Mouse (Mus musculus): ENCODE data around the gene Cmtm1. TPM values are rescaled to one million over a fixed set of nuclear protein-coding genes. Genes with fewer than 3 reads are reported as not detected.

Cmtm1 gene
- total RNA-seq, 2 experiments from 2014 or later, result not detected

- DNase-seq (ENCODE audit: low spot score in 2 of 2), result no peak
These were observed 62.7 kb downstream of the Cmtm1 start for GRCm38 (mm10) chr8:104247054-104247907.

- no peak for DNase-seq (ENCODE audit: low spot score in 2 of 2)
These were observed 63.3 kb downstream of the Cmtm1 start for GRCm38 (mm10) chr8:104246621-104247020.

Other genes with a start within 250 kb of the Cmtm1 start
- 10 to 100 TPM; 12.4 to 14.9 TPM for gene Cdh5, start 208.5 kb downstream of the Cmtm1 start, total RNA-seq (2021)
- 10 to 100 TPM in 1 of 2 experiments, 1 to 10 TPM in 1; 9.0 to 10.7 TPM for gene Bean1, start 139.7 kb downstream of the Cmtm1 start, total RNA-seq (2021)
- gene Tk2, start 61.6 kb downstream of the Cmtm1 start, total RNA-seq (2021), result 10 to 100 TPM; 34.6 to 35.1 TPM
- 10 to 100 TPM in 1 of 2 experiments, 1 to 10 TPM in 1; 8.1 to 11.7 TPM for gene Cklf, start 59.3 kb downstream of the Cmtm1 start, total RNA-seq (2021)
- not detected for gene Cmtm2a, start 17.0 kb downstream of the Cmtm1 start, total RNA-seq (2021)
- not detected for gene Gm45711, start 64 bp downstream of the Cmtm1 start, total RNA-seq (2021)
- not detected for gene Gm11020, start 11.4 kb upstream of the Cmtm1 start, total RNA-seq (2021)
- gene Cmtm2b, start 12.1 kb upstream of the Cmtm1 start, total RNA-seq (2021), result not detected
- gene Cmtm3, start 29.3 kb upstream of the Cmtm1 start, total RNA-seq (2021), result 10 to 100 TPM; 22.2 to 24.5 TPM
- 10 to 100 TPM; 49.0 to 53.7 TPM for gene Cmtm4, start 85.7 kb upstream of the Cmtm1 start, total RNA-seq (2021)
- gene Dync1li2, start 132.9 kb upstream of the Cmtm1 start, total RNA-seq (2021), result 100 to 1,000 TPM; 246 to 252 TPM
- gene Terb1, start 199.8 kb upstream of the Cmtm1 start, total RNA-seq (2021), result under 1 TPM; 0.60 to 0.79 TPM
- 10 to 100 TPM; 43.4 to 47.5 TPM for gene Nae1, start 224.5 kb upstream of the Cmtm1 start, total RNA-seq (2021)
- 10 to 100 TPM; 15.8 to 20.4 TPM for gene Car7, start 224.5 kb upstream of the Cmtm1 start, total RNA-seq (2021)

Measured in layer of hippocampus, postnatal 14 days (tissue).